Mouse (Mus musculus) gastrocnemius, postnatal 4 days (tissue): Measurements from ENCODE around the gene Pipox. TPM values are rescaled to one million over a fixed set of nuclear protein-coding genes. Genes with fewer than 3 reads are reported as not detected.

ENCODE experiments used
- DNase-seq, 2 experiments: peaks; one replicate each; pipeline ENCODE4 v3.0.0; 2021 to 2022; ENCODE audit warnings: low spot score in 2 of 2, mixed read lengths in 2 of 2
- total RNA-seq, 2 experiments: library from RNA; stranded (reverse); gene quantifications; 2 replicates each; pipeline ENCODE4 v1.2.3; 2021

The Pipox gene
- total RNA-seq, 2 experiments from 2014 or later: 0.34 to 0.57 TPM

DNA sequence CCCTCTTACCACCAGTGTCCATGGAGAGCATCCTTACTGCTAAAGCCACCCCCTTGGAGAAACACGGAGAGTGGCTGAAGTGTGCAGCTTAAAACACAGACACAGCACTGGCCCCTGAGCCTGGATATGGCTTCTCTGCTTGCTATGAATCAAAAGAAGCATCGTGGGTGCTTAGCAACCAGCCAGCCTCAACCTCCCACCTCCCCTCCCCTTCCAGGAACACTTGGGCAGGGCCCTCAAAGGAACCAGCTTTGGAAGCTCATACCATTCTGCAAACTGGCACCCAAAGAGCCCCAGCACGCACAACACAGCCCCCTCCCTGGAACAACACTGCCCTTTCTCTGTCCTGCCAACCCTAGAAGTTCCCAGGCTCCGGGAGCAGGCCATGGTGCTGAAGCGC, 15.5 kb upstream of the Pipox start:
- DNase-seq: no peak

DNA sequence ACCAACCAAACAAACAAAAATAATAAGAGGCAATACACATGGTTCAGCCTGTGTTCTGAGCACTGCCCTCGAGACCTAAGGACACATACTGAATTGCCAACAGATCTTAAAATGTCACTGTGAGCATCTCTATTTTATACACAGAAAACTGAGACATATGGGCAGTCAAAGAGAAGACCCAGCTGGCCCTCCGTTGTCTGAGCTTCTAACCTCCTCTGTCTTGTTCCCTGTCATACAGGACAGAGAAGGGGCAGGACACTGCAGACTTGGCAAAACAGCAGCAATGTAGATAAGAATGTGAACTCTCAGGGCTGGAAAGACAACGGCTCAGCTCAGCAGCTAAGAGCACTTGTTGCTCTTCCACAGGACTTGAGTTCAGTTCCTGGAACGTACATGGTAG, 14.6 kb upstream of the Pipox start:
- no peak for DNase-seq

DNA sequence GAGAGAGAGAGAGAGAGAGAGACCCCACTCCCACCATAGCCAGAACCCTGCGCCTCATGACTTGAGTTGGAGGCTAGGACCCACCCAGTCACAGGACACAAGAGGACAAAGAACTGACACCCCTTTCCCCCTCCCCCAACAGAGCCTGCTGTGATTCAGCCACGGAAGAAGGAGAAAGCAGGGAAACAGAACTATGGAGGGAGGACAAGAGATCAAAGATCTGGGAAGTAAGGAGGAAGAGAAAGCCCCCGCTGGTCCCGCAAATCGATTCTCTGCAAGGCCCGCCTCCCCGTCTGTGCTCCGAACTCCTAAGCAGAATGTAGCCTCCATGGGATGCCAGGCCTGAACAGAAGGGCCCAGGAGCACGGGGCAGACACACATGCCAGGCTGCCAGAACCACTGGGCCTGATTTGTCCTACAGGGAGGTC, 12.9 kb upstream of the Pipox start:
- no peak for DNase-seq

DNA sequence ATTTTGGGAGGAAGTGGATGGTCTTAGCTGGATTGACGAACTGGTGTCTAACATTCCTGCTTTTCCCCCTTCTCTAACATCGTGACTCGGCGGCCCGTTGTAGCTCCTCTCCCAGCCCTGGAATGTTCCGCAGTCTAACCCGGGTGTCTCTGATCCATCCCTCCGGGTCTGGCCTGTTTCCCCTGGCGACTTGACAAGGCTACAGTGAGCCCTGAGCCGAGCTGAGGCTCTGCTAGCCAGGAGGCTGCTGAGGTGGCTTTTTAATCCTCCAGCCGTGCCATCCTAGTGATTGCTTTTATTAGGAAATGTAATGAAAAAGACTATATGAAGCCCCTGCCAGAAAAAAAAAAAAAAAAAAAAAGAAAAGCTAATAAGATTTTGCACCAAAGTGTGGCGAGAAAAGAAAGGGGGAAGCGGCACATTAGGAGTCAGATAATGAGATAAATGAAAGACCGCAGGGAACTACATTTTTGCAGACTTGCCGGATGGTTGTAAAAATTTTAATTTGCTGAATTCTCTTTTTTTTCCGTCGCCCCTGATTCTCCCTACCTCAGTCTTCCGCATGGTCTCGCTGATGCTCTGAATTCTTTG, 12.3 kb upstream of the Pipox start:
- DNase-seq: peak in 1 of 2 experiments; percentile 33

DNA sequence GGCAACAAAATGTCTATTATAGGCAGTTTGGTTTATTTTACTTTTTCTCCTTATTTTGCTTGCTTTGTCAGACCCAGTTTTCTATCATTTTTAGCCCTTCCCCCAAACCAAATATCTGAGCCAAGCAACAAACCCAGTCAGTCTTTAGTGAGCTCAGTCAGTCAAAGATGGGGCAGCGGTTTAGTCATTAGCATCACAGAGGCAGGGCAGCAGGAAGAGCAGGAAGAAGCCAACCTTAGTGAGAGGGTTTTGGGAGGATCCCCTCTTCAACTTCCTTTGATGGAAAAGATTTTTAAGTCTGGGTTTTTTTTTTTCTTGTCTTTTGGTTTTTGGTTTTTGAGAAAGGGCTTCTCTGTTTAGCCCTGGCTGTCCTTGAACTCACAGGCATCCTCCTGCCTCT, 10.8 kb upstream of the Pipox start:
- no peak for DNase-seq

DNA sequence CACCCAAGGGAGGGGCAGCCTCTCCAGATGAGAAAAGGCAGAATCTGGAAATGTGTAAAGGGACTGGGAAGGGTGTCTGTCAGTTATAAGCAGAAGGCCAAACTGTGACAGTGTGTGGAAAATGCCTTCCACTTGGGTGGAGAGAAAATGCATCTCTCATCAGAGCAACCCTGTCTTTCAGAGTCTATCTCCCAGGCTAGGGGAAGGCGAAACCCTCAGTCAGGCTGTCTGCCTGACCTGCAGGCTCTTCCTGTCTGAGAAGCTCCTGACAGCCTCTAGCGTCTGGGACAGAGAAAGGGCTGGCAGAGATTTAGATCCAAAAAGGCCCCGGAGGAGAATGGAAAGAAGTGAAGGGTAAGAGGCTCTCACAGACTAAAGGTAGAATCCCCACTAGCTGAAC, 9.9 kb upstream of the Pipox start:
- no peak for DNase-seq

DNA sequence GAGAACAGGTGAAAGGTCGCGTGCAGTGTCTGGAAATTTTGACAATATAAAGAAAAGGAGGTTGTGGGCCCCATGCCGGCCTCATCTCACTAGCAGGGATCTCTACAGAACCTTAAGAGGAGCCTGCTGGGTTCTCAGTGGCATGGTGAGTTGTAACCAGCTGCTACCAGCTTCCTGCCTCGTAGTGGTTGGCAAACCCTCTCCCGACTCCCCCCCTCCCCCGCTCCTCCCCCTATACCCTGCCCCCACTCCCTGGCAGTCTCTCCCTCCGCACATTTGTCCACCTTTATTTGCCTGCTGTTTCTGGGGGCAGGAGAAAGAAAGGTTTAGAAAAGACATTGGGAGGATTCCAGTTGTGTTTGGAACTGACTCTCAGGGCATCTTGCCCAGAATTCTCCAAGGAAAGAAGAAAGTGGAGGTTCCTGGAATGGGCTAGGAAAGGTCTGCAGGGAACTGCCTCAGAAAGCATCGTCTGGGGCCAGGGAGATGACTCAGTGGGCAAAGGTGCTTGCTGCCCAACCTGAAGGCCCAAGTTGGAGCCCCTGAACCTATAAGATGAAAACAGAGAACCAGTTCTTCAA, 8.0 kb upstream of the Pipox start:
- DNase-seq: no peak

DNA sequence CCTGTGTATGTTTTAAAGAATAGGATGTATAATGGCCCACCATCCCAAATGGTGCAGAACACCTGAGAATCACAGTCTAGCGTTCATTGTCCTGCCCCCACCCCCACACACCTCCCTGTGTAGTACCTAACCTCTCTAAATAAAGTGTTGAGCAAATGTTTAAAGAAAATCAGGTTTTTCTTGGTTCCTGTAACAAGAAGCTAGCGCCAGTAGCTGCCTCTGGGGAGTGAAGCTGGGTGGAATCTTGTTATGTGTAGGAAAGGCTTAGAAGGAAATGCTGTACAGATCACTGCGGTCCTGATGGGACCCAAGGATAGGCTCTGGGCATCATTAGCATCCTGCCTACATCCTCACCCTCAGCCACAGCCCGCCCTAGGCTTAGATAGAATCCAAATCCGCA, 7.5 kb upstream of the Pipox start:
- no peak for DNase-seq

DNA sequence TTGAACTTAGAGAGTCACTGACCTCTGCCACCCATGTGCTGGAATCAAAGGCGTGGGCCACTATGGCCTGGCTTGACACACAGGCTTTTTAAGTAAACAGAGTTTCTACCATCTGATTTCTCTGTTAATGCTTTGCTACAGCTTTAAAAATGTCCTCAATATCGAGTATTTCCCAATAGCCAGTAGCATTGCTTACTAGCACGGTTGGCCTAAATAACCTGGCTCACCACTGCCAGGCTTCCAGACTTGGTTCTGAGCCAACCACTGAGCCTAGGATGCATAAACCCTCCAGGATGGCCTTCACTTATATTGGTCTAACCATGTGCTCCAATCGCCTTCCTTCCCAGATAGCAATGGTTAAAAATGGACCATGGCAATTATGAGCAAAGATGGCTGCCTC, 6.8 kb upstream of the Pipox start:
- DNase-seq: no peak

DNA sequence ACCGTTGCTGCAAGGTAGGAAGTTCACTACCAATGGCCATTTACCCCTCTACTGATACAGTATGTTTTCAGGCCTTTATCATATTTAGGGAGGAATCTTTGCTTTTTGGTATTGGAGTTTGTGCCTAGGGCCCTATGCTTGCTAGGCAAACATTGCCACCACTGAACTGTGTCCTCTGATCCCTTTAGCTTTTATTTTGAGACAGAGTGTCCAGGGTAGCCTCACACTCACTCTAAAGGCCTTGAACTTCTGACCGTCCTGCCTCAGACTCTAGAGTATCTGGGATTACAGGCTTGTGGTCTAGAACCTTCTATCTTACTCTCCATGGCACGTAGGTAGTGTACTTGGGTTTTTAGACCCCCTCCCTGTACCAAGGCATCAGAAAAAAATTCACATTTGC, 6.3 kb upstream of the Pipox start:
- no peak for DNase-seq

DNA sequence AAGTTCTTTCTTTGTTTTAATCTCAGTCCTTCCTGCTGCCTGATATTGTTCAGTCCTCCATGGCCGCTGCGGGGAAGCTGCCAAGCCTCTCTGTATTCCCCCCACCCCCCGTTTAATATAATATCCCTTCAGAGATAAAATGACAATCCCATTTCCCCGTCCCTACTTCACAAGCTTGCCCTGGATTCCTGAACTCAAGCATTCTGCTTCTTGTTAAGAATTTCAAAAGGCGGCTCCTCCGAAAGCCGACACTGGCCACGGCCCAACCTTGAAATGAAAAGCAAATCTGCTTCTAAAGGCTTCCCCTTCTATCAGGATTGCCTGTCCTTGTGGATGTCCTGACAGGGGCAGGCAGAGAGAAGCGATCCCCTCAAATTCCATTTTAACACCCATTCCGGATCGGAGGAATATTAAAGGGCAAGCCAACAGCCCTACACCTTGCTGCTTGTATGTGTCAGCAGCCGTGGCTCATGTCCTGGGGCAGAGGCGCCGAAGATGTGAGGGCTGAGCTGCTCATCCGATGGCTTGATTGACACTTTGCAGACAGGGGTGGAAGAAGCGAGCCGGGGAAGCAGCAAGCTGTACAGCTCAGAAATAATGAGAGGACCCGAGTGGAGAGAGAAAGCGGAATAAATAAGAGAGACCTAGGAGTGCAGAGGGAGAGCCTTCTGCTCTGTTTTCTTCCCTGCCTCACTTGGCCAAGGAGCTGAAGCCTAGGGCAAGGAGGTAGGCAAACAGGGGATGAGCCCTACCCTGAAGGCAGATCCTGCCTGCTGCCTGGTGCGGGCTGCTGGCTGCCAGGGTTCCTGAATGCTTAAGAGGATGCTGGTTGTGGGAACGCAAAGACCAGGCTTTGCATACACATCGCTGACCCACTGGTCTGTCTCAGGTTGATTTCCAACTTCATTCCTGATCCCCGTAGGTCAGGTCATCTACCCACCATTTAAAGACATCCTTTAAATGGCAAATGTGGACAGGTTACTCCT, 3.2 kb upstream of the Pipox start:
- no peak for DNase-seq

DNA sequence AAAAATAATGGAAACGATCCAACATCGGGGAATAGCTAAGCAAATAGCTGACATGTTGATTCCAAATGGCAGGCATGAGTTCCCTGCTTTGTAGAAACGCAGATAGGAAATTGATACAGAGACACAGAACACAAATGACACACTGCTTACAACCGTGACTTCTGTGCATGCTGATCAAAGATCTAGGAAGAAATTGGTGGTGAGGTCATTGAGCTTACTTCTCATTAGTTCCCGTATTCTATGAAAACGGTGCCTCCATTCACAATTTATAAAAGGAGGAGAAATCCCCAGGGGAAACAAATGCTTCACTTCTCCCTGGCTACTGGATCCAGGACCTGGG, 2.6 kb upstream of the Pipox start:
- DNase-seq: no peak

DNA sequence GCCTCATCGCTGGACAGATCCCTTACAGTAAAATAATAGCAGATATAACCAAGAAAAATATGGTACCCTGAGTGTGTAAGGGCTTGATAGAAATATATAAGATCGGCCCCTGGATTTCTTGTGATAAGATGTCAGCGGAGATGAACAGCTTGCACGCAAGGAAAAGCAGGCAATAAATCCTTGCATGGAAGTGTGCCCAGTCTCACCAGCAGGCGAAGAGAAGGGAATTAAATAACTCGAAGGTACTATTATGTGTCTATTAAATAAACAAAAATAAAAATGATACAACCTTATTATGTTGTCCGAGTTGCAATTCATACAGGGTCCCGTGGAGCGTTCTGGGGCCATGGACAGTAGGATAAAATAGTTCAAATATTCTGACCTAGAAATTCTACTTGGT, 2.1 kb upstream of the Pipox start:
- DNase-seq: no peak

DNA sequence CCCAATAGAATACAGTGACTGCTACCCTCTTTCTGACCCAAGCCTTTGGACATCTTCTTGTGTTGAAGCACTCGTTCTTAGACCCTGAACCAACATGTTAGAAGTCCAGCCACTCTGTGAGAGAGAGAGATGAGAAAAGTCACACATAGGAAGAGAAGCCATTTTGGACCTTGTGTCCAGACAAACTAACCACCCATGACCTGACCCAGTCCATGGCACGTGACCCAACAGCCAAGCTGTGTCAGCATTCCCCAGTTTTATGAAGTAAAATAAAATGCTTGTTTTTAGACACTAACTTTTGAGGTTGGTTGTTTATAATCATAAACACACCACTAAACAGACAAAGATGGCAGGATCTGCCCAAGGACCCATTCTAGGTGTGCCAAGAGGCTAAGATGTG, 1.1 kb upstream of the Pipox start:
- no peak for DNase-seq

DNA sequence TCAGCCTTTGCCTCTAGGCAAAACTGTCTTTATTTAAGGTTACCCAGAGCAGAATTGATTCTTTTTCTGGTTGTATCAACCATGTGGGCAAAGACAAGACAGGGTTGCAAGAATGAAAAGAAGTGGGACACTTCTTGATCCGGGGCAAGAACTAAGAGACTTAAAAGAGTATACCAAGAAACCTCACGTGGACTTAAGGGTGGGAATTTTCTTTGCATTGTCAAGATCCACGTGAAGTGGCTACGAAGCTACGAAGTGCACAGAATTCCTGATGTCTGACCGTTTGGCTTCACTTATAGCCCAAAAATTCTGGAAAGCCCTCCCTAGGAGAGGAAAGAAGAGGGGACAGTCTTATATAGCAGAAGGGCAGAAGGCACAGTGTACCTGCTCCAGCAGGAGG, 613 bp downstream of the Pipox start:
- no peak for DNase-seq

DNA sequence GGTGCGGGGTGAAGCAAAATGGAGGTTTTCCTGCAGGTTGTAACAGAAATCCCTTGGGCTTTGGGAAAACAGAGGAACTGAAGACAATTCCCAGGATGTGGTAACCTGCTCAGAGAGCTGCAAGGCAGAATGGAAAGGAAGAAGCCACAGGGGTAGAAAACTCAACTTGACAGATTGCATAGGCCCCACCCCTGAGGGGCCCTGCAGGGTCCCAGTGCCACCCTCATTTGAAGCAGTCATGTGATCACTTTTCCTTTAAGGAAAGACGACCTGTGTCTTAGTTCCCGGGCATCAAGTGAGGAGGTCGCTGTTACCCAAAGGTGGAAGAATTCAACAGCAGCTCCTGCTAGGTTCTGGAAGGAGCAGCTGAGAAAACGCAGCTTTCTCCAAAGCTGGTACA, 1.0 kb downstream of the Pipox start:
- DNase-seq: no peak

DNA sequence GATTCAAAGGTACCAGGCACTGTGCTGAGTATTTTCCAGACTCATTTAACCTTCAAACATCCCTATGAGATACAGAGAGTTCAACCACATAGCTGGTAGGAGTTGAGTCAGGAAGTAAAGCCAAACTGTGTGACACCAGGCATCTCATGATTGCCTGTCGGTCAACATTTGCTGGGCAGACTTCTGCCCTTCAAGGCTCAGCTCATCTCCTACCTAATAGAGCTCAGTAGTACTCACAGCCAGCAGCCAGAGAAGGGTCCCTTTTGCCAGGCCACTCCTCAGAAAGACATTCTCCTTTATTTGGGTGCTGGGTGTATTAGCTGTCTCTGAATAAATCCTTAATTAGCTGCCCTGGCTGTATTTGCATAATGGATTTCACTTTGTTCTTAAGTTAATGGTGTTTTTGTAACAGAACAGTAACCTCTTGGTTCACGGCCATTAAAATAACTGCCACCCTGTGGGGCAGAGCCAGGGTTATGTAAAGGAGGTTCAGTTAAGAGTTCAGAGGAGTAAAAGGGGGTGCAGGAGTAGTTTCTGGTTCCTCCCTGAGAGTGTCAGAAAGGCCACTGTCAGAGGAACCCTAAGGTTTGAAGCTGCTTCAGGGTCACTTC, 3.1 kb downstream of the Pipox start:
- DNase-seq: no peak

DNA sequence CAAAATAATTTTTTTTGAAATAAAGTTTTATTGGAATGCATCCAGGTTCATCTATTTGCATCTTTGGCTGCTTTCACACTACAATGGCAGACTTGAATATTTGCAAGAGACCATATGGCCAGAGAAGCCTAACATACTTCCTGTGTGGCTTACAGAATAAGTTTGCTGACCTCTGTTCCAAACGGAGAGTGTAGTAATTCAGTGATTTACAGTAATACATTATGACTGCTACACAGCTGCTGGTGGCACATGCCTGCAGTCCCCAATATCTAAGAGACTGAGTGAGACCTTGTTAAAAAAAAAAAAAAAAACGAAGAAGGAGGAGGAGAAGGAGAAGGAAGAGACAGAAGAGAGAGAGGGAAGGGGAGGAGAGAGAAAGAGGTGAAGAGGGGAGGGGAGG, 4.4 kb downstream of the Pipox start:
- DNase-seq: no peak

DNA sequence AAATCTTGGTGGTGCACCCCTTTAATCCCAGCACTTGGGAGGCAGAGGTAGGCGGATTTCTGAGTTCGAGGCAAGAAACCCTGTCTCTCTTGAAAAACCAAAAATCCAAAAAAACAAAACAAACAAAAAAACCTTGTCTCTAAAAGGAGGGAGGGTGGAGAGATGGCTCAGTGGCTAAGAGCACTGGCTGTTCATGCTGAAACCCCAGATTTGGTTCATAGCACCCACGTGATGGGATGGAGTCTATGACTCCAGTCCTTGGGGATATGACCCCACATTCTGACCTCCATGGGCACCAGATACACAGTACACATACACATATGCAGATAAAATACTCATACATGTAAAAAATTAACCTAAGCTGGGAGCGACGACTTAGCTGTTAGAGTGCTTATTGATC, 5.0 kb downstream of the Pipox start:
- no peak for DNase-seq

DNA sequence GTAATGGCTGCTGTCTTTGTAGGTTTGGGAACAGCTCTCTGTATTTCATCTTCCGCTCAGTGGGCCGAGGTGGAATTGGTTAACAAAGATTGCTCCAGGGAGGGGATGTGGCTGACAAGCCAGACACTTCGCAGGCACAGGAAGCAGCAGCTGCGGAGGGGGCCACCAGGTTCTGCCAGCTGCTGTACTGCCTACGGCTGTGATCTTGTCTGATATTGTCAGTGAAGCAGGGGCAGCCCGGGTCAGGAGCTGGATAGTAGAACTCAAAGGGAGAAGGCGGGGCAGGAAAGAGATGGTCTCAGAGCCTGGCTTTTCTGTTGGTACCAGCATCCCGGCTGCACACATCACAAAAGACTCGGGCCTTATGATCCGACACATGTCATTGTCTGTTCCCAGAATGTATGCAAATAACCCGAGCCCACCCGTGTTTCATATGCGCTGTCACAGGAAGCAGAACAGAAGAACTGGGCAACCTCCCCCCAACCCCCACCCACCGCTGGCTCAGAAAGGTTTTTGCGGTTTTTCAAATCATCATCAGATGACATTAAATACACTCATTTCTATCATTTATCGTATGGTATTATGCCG, 6.4 kb downstream of the Pipox start:
- DNase-seq: peak in 1 of 2 experiments; percentile 17

DNA sequence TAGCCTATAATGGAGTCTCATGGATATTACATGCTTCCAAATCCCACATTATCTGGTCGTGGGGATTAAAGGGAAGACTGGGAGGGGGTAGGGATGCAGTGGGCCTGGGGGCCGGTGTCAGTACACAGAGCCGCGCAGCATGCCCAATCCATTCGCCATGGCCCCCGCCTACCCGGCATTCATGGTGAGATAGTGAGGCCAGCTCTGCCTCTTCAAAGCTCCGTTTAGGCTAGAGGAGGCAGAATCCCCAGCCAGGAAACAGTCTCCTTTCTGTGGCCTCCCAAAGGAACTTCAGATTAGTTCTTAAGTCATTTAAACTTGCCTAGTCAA, 8.7 kb downstream of the Pipox start:
- DNase-seq: no peak
